Mouse (Mus musculus): ENCODE measurements around the gene Olfr1301. TPM values are rescaled to one million over a fixed set of nuclear protein-coding genes. Genes with fewer than 3 reads are reported as not detected.

Gene Olfr1301
- polyA plus RNA-seq (2012; rRNA removed) = not detected in 2 replicates

GRCm38 (mm10) chr2:111750706-111751105 lies at the start of gene Olfr1301:
TSS of gene Olfr1301 (plus strand) at chr2:111751006.

GRCm38 (mm10) chr2:111777129-111777528 lies 26.3 kb downstream of the Olfr1301 start, which contains the start of gene Olfr1302:
TSS of gene Olfr1302 (plus strand) at chr2:111777429.

Other genes starting within 250 kb of the Olfr1301 start
- not detected in 2 replicates for gene Olfr1293-ps, start 225.8 kb upstream of the Olfr1301 start, polyA plus RNA-seq (2012; rRNA removed)
- not detected in 2 replicates for gene Olfr1294, start 210.7 kb upstream of the Olfr1301 start, polyA plus RNA-seq (2012; rRNA removed)
- gene Olfr1295, start 181.3 kb upstream of the Olfr1301 start, polyA plus RNA-seq (2012; rRNA removed) = not detected in 2 replicates
- not detected in 2 replicates for gene Olfr1297, start 124.5 kb upstream of the Olfr1301 start, polyA plus RNA-seq (2012; rRNA removed)
- not detected in 2 replicates for gene Olfr1298, start 101.8 kb upstream of the Olfr1301 start, polyA plus RNA-seq (2012; rRNA removed)
- not detected in 2 replicates for gene Olfr1299, start 89.6 kb upstream of the Olfr1301 start, polyA plus RNA-seq (2012; rRNA removed)
- not detected in 2 replicates for gene Olfr1302, start 26.4 kb downstream of the Olfr1301 start, polyA plus RNA-seq (2012; rRNA removed)
- not detected in 2 replicates for gene Olfr1303, start 69.3 kb downstream of the Olfr1301 start, polyA plus RNA-seq (2012; rRNA removed)
- gene Olfr1305, start 126.1 kb downstream of the Olfr1301 start, polyA plus RNA-seq (2012; rRNA removed) = not detected in 2 replicates
- not detected in 2 replicates for gene Olfr1306, start 165.3 kb downstream of the Olfr1301 start, polyA plus RNA-seq (2012; rRNA removed)
- gene Olfr1307, start 198.4 kb downstream of the Olfr1301 start, polyA plus RNA-seq (2012; rRNA removed) = not detected in 2 replicates
- gene Olfr1308, start 213.9 kb downstream of the Olfr1301 start, polyA plus RNA-seq (2012; rRNA removed) = not detected in 2 replicates
- not detected in 2 replicates for gene Olfr1309, start 239.3 kb downstream of the Olfr1301 start, polyA plus RNA-seq (2012; rRNA removed)

All from central nervous system, embryonic 14 days (tissue).